Mouse (Mus musculus): ENCODE results near the gene Syngr1.

The Syngr1 gene

GRCm38 (mm10) chr15:80092041-80092441 lies 907 bp downstream of the Syngr1 start:
- no peak for DNase-seq

- DNase-seq, result peak in 1 of 2 experiments; percentile 20
These were observed 1.5 kb downstream of the Syngr1 start for GRCm38 (mm10) chr15:80092599-80092998.

- DNase-seq, result no peak
These were observed 3.1 kb downstream of the Syngr1 start for GRCm38 (mm10) chr15:80094201-80094600.

- no peak for DNase-seq
These were observed 4.5 kb downstream of the Syngr1 start for GRCm38 (mm10) chr15:80095596-80095995.

GRCm38 (mm10) chr15:80096406-80096805 lies 5.3 kb downstream of the Syngr1 start:
- no peak for DNase-seq

GRCm38 (mm10) chr15:80096946-80097881 lies 6.1 kb downstream of the Syngr1 start:
- DNase-seq, result peak; percentile 43 to 72

GRCm38 (mm10) chr15:80097999-80098461 lies 6.9 kb downstream of the Syngr1 start:
- DNase-seq, result no peak

GRCm38 (mm10) chr15:80098809-80099208 lies 7.7 kb downstream of the Syngr1 start:
- DNase-seq, result no peak

- DNase-seq, result no peak
These were observed 8.3 kb downstream of the Syngr1 start for GRCm38 (mm10) chr15:80099477-80099876.

- DNase-seq, result no peak
These were observed 9.1 kb downstream of the Syngr1 start for GRCm38 (mm10) chr15:80100196-80100595.

- no peak for DNase-seq
These were observed 9.7 kb downstream of the Syngr1 start for GRCm38 (mm10) chr15:80100871-80101270.

- no peak for DNase-seq
These were observed 10.4 kb downstream of the Syngr1 start for GRCm38 (mm10) chr15:80101503-80101902.

- DNase-seq, result no peak
These were observed 11.4 kb downstream of the Syngr1 start for GRCm38 (mm10) chr15:80102495-80102894.

GRCm38 (mm10) chr15:80105490-80106410 lies 14.6 kb downstream of the Syngr1 start:
- no peak for DNase-seq

GRCm38 (mm10) chr15:80107143-80107542 lies 16.0 kb downstream of the Syngr1 start:
- DNase-seq, result no peak

GRCm38 (mm10) chr15:80107575-80107974 lies 16.4 kb downstream of the Syngr1 start:
- no peak for DNase-seq

- DNase-seq, result no peak
These were observed 20.3 kb downstream of the Syngr1 start for GRCm38 (mm10) chr15:80111436-80111835.

- DNase-seq, result no peak
These were observed 21.4 kb downstream of the Syngr1 start for GRCm38 (mm10) chr15:80112499-80112898.

- DNase-seq, result no peak
These were observed 23.3 kb downstream of the Syngr1 start for GRCm38 (mm10) chr15:80114414-80114813.

- no peak for DNase-seq
These were observed 24.1 kb downstream of the Syngr1 start for GRCm38 (mm10) chr15:80115256-80115655.

- no peak for DNase-seq
These were observed 25.0 kb downstream of the Syngr1 start for GRCm38 (mm10) chr15:80115866-80116794.

- no peak for DNase-seq
These were observed 26.0 kb downstream of the Syngr1 start for GRCm38 (mm10) chr15:80117154-80117553.

All from kidney, postnatal 36 days (tissue).